Mouse (Mus musculus): ENCODE measurements around the gene Gm15080. TPM values are rescaled to one million over a fixed set of nuclear protein-coding genes. Genes with fewer than 3 reads are reported as not detected.
"Not testable (repeated sequence)": the region's sequence is repeated elsewhere in the genome, so short reads cannot be mapped to it uniquely, and the experiment has no call there.

Gene Gm15080
- not detected in 2 replicates for polyA plus RNA-seq (2015; fragmentation: Nextera tagmentation; extraction: Ambion mirVana)

GRCm38 (mm10) chrX:147992693-147993092 is at the start of gene Gm15080:
Gene Gm15080, plus strand, starts transcription at chrX:147992993.
- not testable (repeated sequence) for H3K27me3 ChIP-seq; H3K4me3 ChIP-seq; H3K9me3 ChIP-seq; H3K4me1 ChIP-seq; H3K9ac ChIP-seq; H3K27ac ChIP-seq; H3K4me2 ChIP-seq; H3K36me3 ChIP-seq; ATAC-seq (ENCODE audit: insufficient number of reproducible peaks, insufficient read depth, low FRiP score, low TSS enrichment, low read depth)
- 93% methylated on average over 2 of the region's 5 CpGs for WGBS

Other genes with a start within 250 kb of the Gm15080 start
- not detected in 2 replicates for gene Gm15128, start 227.0 kb upstream of the Gm15080 start, polyA plus RNA-seq (2015; fragmentation: Nextera tagmentation; extraction: Ambion mirVana)
- gene Gm15107, start 187.7 kb downstream of the Gm15080 start, polyA plus RNA-seq (2015; fragmentation: Nextera tagmentation; extraction: Ambion mirVana): not detected in 2 replicates

Measured in embryonic facial prominence, embryonic 13.5 days (tissue).